Mouse (Mus musculus) lung, postnatal 0 days (tissue): Measurements from ENCODE around the gene Plpp1.

Experiments used
- CTCF ChIP-seq: IDR thresholded peaks from 2 replicates; pipeline ENCODE4 v1.5.1; 2016; ENCODE audit warnings: antibody characterized with exemption, mild to moderate bottlenecking
- EP300 ChIP-seq: IDR thresholded peaks from 2 replicates; pipeline ENCODE4 v1.6.1; 2016; ENCODE audit warnings: antibody characterized with exemption, mild to moderate bottlenecking, control low read depth

- TF ChIP-seq CTCF (no peak), EP300 (no peak)
Measured at GRCm38 (mm10) chr13:112810248-112810645, 9.7 kb downstream of the Plpp1 start.
